Mouse (Mus musculus) CD4-positive helper T cell, adult 2 months (primary cell): ENCODE data around the gene Celsr1.

Experiments used
- DNase-seq: peaks from one replicate; pipeline ENCODE4 v3.0.0-alpha.2; 2012; ENCODE audit warnings: low read depth, missing footprints, low spot score

Gene Celsr1

GRCm38 (mm10) chr15:86033191-86033841, at the start of gene Celsr1:
Gene Celsr1, minus strand, starts transcription at chr15:86033777.
- peak; percentile 68 for DNase-seq

- no peak for DNase-seq
Observed at GRCm38 (mm10) chr15:86083261-86083741, 49.7 kb upstream of the Celsr1 start.

GRCm38 (mm10) chr15:86082551-86082961, 49.0 kb upstream of the Celsr1 start:
- DNase-seq, result no peak

- DNase-seq, result no peak
Observed at GRCm38 (mm10) chr15:86081654-86082053, 48.1 kb upstream of the Celsr1 start.

- DNase-seq, result no peak
Observed at GRCm38 (mm10) chr15:86080408-86080807, 46.8 kb upstream of the Celsr1 start.

GRCm38 (mm10) chr15:86079876-86080275, 46.3 kb upstream of the Celsr1 start:
- DNase-seq, result no peak

GRCm38 (mm10) chr15:86079467-86079866, 45.9 kb upstream of the Celsr1 start:
- no peak for DNase-seq

GRCm38 (mm10) chr15:86078481-86079216, 45.1 kb upstream of the Celsr1 start:
- no peak for DNase-seq

GRCm38 (mm10) chr15:86077934-86078333, 44.4 kb upstream of the Celsr1 start:
- DNase-seq, result no peak

- peak; percentile 35 for DNase-seq
Observed at GRCm38 (mm10) chr15:86076378-86076777, 42.8 kb upstream of the Celsr1 start.

- DNase-seq, result no peak
Observed at GRCm38 (mm10) chr15:86076048-86076315, 42.4 kb upstream of the Celsr1 start.

GRCm38 (mm10) chr15:86075305-86076047, 41.9 kb upstream of the Celsr1 start:
- no peak for DNase-seq

- DNase-seq, result no peak
Observed at GRCm38 (mm10) chr15:86074171-86074937, 40.8 kb upstream of the Celsr1 start.

GRCm38 (mm10) chr15:86071166-86071565, 37.6 kb upstream of the Celsr1 start:
- no peak for DNase-seq

- no peak for DNase-seq
Observed at GRCm38 (mm10) chr15:86070368-86070767, 36.8 kb upstream of the Celsr1 start.

GRCm38 (mm10) chr15:86069011-86069791, 35.6 kb upstream of the Celsr1 start:
- DNase-seq, result no peak

GRCm38 (mm10) chr15:86067941-86068495, 34.4 kb upstream of the Celsr1 start:
- no peak for DNase-seq

GRCm38 (mm10) chr15:86067581-86067910, 34.0 kb upstream of the Celsr1 start:
- DNase-seq, result peak; percentile 93

GRCm38 (mm10) chr15:86066836-86067580, 33.4 kb upstream of the Celsr1 start:
- no peak for DNase-seq

GRCm38 (mm10) chr15:86065367-86065766, 31.8 kb upstream of the Celsr1 start:
- no peak for DNase-seq
